Mouse (Mus musculus) mesoderm, embryonic 11.5 days (tissue): ENCODE results near the gene Pofut2.
"Not testable (repeated sequence)": the region's sequence is repeated elsewhere in the genome, so short reads cannot be mapped to it uniquely, and the experiment has no call there.

Experiments
- DNase-seq: peaks from one replicate; pipeline ENCODE4 v3.0.0-alpha.2; 2012; ENCODE audit warnings: low read depth, low spot score

Pofut2 gene

DNA sequence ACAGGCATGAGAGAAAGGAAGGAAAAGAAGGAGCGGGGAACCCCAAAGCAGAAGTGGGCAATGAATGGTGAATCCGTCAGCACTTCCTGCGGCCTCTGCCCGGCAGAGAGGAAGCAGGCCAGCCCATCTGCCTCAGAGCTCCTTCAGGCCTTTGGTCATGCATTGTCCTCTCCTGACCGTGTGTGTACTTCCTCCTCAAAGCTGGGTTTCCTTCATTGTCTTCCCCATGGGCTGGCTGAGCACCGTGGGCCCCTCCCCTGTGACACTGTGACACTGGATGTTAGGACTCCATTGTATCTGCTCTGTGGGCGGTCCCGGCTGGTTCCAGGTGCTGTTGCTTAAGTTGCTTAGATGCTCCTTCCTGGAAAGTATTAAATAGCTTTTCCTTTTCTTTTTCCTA, 7.3 kb downstream of the Pofut2 start:
- no peak for DNase-seq

DNA sequence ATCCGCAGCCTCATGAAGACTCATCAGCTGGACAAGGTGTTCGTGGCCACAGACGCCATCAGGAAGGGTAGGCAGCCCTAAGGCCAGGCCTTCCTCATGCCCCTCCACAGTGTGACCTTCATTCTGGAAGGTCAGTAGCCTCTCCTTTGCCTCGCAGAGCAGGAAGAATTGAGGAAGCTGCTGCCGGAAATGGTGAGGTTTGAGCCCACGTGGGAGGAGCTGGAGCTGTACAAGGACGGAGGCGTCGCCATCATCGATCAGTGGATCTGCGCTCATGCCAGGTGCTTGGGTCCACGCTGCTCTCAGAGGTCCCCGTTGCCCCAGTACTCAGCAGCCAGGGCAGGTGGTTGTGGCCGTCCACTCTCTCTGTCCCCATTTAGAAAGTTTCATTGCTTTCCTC, 8.0 kb downstream of the Pofut2 start:
- DNase-seq: no peak

- DNase-seq: no peak
Observed at GRCm38 (mm10) chr10:77269129-77269528, 10.1 kb downstream of the Pofut2 start.

DNA sequence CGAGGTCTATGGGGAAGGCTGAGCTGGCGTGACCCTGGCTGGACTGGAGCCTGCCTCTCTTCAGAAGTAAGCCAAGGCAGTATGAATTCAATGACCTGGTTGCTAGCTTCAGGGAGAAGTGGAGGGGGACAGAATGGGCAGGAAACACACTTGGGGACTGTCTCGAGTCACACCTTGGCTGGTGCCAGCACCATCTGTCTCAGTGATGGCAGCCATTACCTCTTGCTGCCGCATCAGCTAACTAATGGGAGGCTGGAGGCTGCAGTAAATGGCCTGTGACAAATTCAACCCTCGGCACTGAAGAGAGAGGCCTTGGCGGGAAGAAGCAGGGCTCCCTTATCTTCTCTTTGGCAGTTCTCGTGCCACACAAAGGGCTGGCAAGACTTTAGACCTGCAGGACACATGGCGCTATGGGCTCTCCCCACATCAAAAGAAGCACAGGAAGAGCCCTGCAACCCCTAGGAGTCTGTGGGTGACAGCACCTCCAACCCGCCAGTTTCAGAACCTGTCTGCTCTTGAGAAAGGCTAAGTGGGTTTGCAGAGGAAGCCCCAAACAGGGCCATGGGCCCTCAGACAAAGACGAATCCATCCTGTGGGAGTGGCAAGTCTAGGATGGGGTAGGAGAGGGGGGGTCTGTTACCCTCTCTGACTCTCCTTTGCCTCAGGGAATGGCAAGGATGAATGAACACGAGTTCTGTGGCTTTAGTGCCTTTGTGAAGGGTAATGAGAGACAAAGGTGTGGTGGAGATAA, 14.1 kb downstream of the Pofut2 start:
- DNase-seq: no peak

GRCm38 (mm10) chr10:77273798-77274197, 14.8 kb downstream of the Pofut2 start:
- DNase-seq: no peak

DNA sequence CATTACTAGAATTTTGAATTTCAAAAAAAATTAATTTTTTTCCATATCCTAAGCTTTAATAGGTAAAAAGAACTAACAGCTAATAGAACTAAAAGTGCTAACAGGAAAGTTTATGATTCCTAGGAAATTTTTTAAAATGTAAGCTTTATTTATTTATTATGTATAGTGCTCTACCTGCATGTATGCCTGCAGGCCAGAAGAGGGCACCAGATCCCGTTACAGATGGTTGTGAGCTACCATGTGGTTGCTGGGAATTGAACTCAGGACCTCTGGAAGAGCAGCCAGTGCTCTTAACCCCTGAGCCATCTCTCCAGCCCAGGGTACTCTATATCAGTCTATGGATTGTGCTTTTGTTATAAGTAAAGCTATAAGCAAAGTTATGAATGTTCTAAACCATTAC, 23.1 kb downstream of the Pofut2 start:
- DNase-seq: not testable (repeated sequence)

DNA sequence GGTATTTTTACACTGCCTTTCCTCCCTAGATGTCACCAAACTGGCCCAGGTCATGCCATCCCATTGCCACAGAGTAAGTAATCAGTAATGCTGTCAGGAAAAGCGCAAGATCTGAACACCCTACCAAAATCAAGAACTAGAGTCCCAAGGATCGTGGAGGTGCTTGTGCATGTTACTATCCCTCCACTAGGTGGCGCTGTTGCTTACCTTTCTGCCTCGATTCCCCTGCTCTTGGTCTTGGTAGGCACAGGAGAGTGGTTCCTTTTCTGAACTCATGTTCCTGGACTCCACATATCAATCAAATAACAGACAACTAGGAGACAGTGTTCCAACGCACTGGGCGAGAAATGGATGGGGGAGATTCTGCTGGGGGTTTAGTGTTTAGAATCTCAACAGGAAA, 23.8 kb downstream of the Pofut2 start:
- peak; percentile 86 for DNase-seq

DNA sequence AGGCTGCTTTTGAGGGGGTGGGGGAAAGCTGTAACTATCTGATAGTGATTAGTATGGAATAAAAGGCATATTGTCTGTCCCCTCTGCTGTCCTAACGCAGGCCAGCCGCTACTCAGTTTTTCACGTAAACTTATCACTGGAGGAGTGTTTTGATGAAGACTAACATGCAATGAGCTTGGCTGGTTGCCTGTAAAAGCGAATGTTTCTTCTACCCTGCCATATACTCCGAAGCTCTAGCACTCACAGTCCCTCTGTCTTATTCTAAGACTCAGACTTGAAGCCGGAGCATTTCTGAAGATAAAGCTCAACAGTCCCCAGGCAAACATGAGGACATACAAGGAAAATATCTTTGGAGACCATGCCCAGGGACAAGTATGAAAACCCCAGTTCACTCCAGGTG, 25.8 kb downstream of the Pofut2 start:
- DNase-seq: no peak

DNA sequence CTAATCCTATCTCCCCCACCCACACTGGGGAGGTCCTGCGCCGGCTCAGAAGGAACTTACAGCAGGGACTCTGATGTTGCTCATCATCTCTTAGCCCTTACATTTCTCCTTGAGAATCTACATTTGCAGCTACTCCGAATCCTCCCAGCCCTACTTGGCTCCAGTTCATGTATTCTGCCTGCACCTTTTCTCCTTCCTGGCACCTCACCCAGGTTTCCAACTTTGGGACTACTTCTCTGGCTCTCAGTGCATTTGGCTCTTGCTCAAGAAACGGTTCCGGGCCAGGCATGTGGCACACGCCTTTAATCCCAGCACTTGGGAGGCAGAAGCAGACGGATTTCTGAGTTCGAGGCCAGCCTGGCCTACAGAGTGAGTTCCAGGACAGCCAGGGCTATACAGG, 28.6 kb downstream of the Pofut2 start:
- DNase-seq: no peak

DNA sequence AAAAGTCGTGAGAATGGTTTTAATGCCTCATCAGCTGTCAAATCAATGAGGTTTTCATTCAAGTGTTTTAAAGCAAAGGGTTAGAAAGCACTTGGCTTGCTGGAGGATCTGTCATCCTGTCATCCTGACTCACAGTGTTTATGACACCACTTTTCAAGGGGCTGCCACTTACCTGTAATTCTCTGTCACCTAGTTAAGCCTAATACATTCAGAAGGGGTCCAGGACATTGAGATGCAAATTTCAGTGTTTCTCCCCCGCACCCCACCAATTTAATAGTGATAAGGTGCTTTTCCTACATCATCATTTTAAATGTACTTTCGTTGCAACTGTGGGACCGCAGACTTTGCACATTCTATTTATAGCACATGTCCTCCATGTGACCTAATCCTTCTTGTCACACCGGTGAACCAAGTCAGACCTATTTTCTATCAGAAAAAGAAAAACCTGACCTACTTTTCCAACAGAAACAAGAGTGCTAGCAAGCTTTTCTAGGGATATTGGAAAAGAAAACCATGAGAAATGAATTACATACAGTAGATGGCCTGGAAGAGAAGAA, 29.7 kb downstream of the Pofut2 start:
- no peak for DNase-seq

GRCm38 (mm10) chr10:77289559-77289958, 30.5 kb downstream of the Pofut2 start:
- no peak for DNase-seq

GRCm38 (mm10) chr10:77290624-77291366, 31.8 kb downstream of the Pofut2 start:
- no peak for DNase-seq

DNA sequence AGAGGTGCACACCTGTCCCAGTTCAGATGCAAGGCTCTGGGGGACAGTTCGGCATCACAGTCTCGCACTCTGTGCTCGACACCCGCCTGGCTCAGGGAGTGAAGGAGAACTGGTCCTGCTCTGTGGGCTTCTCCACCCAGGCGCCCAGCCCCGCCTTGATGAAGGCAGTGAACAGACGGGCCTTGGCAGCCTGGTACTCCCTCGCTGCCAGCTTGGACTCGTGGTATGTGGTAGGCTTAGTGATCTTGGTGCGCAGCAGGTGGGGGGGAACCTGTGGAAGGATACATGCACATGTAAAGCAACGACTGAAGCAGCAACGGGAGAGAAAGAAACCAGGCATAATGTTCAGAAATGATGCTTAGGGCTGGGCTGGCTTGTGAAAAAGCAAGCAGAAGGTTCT, 35.7 kb downstream of the Pofut2 start:
- DNase-seq: no peak

GRCm38 (mm10) chr10:77298621-77299020, 39.6 kb downstream of the Pofut2 start:
- DNase-seq: no peak

DNA sequence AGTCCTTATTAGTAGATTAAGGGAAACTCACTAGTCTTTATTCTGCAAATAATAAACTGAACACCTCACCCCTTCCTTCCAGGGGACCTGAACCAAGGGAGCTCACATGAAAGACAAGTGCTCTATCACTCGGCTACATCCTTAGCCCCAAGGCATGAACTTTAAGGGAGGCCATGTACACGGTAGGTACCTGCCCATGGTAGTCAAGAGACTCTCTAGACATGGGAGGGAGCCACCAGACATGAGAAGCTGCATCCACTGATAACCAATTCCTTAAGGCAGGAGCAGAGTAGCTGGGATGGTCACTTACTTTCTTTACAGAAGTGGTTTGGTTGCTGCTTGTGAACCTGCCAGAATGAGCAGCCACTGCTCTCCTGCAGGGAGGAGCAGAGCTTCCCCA, 40.2 kb downstream of the Pofut2 start:
- DNase-seq: no peak

DNA sequence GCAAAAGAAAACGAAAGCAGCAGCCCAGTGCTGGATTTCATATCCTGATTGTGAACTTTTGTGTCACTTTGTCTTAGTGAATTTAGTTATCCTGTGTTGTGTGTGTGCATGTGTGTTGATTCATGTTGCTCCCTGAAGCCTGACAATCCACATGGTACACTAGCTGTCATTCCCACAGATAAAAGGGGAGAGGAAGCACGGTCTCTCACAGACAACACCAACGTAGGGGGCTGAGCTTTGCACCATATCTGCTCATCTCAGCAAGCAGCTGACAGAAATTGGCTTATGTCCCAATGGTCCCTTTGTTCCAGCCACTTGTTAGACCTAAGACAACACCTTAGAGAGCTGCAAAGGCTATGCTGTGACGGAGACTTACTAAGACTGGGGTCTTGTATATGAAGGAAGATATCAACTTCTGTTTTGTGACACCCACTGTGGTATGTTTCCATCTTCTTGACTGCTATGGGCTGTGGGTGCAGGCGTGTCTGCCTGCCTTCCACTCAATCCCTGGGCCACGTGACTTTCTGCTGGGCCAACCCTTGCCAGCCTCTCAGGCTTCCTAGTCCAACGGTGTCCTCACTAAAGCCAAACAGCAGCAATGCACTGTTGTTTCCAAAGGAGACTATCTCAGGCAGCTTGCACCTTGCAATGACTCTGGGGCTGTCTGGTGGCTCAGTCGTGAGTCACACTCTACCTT, 41.4 kb downstream of the Pofut2 start:
- no peak for DNase-seq

- DNase-seq: no peak
Observed at GRCm38 (mm10) chr10:77300934-77301297, 41.9 kb downstream of the Pofut2 start.

GRCm38 (mm10) chr10:77304362-77304761, 45.3 kb downstream of the Pofut2 start:
- DNase-seq: no peak

- DNase-seq: no peak
Observed at GRCm38 (mm10) chr10:77304840-77305533, 46.0 kb downstream of the Pofut2 start.

- DNase-seq: no peak
Observed at GRCm38 (mm10) chr10:77305766-77306165, 46.7 kb downstream of the Pofut2 start.

GRCm38 (mm10) chr10:77308978-77309377, 50.0 kb downstream of the Pofut2 start:
- DNase-seq: no peak
